Mouse (Mus musculus) layer of hippocampus, adult 18-20 months (tissue): ENCODE data around the gene Tjp3. TPM values are rescaled to one million over a fixed set of nuclear protein-coding genes. Genes with fewer than 3 reads are reported as not detected.

ENCODE experiments used
- DNase-seq, 2 experiments: peaks; one replicate each; pipeline ENCODE4 v3.0.0; 2022; ENCODE audit warnings: low spot score in 2 of 2
- total RNA-seq, 2 experiments: library from RNA; stranded (reverse); gene quantifications; 2 replicates each; pipeline ENCODE4 v1.2.3; 2021

The Tjp3 gene
- total RNA-seq, 2 experiments from 2014 or later, result 0.62 to 1.7 TPM

DNA sequence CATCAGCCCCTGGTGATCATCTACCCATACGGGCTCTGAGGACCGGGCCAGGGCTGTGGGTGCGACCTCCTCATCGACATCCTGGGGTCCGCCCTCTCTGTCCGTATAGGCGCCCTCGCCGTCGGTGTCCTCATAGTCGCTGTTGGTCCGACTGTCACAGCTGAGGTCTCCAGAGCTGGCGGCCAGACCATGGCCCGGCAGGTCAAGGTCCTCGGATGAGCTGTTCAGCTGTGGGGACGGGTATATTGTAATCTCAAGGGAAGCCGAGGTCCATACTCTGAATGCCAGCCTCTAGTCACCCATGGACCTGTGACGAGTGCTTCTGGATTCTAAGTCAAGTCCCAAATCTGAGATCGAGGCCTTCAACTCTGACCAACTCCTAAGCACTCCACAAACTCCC is 17.5 kb downstream of the Tjp3 start:
- no peak for DNase-seq

DNA sequence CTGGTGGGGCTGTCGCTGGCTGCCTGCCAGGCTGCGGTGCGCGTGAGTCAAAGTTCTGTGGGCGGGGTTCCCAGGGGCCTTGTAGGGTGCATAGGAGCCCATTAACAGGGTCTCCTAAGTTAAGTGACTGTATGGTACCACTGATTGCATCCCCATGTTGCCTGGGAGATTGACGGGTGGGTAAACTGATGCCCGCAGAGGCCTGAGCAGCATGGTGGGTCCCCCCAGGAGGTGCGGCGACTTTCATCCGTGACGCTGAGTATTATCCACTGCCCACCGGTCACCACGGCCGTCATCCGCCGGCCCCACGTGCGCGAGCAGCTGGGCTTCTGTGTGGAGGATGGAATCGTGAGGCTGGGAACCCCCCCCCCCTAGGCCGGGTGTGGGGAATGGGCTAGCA is 19.0 kb downstream of the Tjp3 start:
- no peak for DNase-seq

DNA sequence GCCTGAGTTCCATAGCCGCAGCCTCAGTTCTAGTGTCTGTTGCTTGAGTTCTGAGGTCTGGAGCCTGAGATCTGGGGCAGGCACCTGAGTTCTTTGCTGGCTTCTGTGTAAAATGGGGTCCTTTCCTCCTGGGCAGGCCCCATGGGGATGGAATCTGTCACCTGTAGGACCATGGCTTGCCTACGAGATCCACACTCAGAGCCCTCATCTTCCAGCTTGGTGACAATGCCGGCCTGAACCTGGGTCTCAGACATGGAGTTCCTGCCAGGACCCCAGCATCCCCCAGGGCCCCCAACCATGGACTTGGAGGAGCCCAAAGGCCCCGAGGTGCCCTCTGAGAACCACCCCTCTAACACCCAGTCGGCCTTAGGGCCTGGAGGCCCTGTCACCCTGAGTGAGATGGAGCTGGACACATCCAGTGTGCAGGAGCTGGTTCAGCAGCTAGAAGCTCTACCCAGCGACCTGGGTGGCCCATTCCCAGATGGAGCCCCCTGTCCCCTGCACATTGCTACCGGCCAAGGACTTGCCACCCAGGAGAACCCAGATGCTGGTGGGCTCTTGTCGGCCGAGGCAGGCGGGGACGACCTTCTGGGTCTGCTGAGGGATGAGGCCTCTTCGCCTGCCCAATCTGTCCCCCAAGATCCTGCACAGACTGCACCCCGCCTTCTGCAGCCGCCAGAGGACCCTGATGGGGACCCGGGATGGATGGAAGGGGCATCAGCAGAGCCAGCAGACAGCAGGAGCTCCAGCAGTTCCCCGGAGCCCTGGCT is 22.6 kb downstream of the Tjp3 start:
- no peak for DNase-seq

DNA sequence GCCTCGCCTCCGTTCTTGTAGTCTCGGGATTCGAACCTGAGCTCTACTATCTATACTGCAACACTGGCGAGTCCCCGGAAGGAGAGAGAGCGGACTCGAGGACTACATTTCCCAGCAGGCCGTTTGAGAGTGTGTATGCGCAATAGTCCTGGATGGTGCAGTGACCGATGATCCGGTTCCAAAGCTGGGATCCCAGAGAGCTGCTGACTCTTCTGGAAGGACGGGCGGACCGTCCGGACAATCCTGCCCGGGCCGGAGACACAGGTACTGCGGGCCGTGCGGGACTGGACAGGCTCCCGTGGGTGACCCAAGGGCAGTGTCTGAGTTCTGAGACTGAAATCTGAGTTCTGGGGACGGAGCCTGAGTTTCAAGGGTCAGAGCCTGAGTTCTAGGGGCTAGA is 23.3 kb downstream of the Tjp3 start:
- peak; percentile 78 to 92 for DNase-seq

DNA sequence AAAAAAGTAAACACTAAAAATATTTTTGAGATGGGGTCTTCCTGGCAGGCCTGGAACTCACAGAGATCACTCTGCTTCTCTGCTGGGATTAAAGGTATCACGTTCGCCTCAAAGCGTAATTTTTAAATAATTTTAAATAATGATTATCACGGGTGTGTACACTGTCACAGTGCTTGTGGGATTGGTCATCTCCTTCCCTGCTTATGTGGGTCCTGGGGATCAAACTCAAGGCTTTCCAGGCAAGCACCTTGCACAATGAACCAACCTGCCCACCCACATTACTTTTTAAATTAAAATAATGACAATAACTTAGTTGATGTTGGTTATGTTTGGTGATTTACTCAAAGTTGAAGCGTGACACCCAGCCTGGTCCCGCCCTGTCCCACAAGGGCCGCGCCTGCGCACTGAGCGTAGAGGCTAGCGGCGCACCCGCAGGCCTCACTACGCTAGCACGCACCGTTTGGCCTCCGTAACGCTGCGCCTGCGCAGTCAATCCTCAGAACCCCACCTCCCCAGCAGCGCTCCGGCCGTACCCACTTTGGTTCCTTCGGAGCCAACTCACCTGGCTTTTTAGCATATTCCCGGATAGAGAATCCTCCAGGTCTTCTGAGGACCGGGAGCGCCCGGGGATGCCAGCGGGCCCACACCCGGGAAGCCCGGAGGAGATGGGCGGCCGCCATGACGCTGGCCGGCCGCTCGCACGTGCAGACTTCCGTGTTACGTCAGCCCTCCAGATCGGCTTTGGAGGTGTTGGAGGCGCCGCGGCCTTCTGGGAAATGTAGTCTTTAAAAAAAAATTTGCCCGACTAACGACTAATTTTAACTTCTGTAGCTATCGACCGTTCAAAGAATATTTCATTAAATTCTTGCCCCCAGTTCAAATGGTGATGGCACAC is 24.9 kb downstream of the Tjp3 start, which contains the start of the genes Mrpl54 and Apba3:
TSS of gene Mrpl54 (minus strand) at position 724 of the 895 bp plus-strand sequence.
TSS of gene Apba3 (plus strand) at position 750 of the 895 bp plus-strand sequence.
- peak; percentile 93 to 97 for DNase-seq

DNA sequence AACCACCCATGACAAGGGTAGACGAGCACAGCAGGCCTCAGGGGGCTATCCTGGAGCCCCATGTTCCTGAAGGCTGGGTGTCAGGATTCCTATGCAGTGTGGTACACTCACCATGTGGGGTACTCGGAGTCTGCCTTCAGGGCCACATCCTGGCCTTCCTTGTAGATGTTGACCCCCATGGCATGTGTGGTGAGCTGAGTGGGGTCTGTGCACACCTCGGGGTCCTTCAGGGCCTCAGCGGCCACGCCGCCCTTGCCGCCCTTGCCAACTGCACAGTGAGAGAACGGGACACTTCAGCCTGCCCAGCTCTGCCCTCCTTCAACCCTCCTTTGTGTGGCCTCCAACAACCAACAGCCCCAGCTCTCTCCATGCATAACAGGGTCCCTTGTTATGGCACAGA is 25.8 kb downstream of the Tjp3 start:
- DNase-seq, result no peak

DNA sequence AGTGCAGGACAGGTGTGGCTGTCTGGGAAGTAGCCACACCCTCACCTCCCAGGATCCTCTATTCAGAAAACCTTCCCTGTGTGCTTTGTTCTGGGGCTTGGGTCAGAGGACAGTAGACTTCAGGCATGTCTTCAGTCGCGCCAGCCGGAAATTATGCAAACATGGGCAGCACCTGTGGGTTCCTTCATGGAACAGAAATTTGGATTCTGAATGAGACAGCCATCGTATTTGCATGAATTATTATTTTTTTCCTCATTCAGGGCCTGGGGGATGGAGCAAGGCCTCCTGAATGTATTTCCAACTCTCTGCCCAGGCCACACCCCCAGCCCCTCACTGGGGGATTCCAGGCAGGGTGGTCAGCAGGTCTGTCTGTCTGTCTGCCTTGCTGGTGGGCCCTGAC is 30.4 kb downstream of the Tjp3 start:
- no peak for DNase-seq

DNA sequence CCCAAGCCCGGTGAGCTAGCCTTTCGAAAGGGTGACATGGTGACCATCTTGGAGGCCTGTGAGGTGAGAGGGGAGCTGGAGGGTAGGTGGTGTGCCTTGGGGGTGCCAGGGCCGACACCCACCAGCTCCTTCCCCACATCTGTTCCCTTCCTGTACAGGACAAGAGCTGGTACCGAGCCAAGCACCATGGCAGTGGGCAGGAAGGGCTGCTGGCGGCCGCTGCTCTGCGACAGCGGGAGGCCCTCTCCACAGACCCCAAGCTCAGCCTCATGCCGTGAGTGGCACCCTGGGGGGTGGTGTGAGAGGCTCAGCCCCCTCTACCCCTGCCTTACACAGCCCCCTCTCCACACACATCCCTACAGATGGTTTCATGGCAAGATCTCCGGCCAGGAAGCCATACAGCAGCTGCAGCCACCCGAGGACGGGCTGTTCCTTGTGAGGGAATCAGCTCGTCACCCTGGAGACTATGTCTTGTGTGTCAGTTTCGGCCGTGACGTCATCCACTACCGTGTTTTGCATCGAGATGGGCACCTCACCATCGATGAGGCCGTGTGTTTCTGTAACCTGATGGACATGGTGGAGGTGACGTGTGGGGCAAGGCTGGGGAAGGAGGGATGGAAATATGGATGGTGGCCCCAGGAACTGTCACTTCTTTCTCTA is 32.0 kb downstream of the Tjp3 start:
- DNase-seq, result peak in 1 of 2 experiments; percentile 51

DNA sequence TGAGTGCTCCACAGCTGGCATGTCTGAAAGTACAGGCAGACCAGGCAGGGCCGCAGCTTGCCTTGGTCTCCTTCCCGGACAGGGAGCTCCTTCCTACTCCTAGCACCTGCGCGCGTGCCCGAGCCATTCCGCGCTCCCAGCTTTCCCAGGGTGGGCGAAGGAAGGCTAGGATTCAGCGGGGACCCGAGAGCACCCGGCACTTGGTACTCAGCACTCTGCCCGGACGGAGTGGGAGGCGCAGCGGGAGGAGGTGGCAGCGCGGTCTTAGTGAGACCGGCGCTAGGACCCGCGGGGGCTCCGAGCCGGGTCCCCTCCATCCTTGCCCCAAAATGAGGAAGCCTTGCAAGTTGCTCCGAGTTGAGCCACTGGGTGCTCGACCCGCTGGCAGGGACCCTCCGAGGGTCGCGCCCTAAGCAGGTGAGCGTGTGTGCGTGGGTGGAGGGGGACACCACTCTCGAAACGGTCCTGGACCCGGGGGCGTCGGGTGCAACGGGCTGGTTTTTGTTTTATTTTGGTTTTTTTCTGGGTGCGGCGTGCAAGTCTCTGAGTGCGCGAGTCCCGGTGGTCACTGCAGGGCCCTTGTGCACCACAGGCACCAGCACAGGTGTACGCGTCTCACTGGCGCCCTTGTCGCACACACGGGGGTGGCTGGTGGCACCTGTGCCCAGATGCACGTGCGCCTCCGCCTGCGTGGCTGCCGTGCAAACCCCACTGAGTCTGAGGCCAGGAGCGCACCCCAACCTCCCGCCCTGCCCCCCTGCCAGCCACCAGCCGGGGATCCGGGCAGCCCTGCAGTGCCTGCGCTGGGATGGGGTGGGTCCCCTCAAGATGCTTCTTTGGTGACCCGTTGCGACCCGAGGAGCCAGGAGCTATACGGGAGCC is 34.0 kb downstream of the Tjp3 start:
- peak in 1 of 2 experiments; percentile 51 for DNase-seq

DNA sequence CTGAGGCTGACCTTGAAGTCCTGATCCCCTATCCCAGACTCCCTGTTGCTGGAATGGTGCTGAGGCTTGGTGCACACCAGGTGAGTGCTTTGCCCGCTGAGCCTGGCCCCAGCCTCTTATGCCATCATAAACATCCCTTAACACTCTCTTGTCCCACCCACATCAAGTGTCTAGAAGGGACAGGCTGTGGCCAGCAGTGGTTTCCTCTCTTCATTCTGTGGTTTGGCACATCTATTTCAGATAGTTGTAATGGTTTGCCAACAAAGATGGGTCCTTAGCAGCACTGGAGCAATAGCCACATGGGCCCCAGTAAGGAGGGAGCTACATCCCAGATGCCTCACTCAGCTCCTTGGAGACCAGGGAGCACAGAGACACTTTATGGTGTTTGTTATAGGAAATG is 36.5 kb downstream of the Tjp3 start:
- no peak for DNase-seq

DNA sequence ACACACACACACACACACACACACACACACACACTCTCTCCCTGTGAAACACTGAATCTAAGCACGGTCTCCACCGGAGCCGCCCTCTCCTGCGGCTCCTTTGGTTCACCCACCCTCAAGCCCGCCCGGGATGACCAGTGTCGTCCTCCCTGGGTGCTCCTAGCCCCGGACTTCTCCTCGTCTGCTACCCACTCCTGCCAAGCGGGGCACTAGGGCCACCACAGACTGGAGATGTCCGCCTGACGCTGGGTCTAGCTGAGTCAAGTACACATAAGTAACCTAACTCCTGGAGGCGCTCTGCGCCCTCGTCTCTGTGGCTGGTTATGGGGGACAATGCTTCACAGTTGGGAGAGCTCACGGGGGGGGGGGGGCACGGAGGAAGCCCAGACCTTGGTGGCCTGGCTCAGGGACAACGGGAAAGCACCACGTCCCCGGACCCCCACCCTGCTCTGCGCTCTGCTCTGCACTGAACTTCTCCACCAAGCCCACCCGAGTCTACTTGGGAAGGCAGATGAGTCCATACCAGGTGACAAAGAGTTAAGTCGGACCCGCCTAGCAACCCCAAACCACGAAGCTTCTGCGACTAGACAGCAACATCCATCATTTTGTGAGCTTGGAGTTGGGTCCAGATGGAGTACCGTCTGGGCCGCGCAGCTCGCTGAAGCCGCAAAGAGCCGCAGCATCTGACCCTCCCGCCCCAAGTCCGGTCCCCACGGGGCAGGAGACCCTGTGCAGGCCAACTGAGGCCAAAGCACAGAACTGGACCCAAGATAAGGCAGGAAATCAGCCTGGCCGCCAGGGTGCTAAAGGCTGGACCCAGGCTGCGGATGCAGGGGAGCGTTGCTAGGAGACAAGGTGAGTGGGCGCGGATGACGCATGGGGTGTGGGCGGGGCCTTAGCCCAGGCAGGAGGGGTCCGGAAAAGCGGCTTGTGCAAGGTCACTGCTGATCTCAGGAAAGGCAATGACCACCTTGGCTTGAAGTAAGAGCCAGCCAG is 38.7 kb downstream of the Tjp3 start, which contains the start of gene Matk:
TSS of gene Matk (plus strand) at position 512 of the 996 bp plus-strand sequence.
- DNase-seq, result peak; percentile 90 to 94

DNA sequence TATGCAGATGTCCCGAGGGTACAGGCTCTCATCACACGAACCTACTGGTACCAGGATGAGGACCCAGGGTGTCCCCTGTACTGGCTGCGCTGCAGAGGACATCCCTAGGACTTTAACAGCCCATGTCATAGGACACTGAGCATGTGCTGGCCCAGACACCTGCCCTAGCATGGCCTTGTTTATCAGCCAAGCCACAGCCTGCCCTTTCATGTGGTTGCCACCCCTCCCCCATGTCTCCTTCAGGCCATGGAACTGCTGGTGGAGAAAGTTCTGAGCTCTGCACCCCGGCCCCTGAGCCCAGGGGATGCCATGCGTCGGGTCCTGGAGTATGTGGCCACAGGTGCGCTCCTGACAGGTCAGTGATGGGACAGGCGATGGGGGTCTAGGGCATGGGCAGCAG is 41.9 kb downstream of the Tjp3 start:
- DNase-seq, result no peak

DNA sequence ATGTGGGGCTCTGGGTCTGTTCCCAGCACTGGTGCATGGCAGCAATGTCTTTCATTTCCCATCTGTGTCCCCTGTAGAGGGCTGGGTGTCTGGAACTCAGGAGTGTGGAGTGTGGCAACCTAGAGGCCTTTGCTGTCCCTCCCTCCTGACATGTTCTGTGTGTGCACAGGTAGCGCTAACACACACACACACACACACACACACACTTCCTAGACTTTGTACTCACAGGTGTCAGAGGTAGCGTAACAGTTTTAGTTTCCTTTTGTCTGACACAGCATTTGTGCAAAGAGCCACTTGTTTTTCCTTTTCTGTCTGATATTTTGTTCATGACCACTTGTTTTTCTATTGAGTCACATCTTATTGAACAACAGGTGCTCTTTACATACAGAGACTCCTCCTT is 43.6 kb downstream of the Tjp3 start:
- no peak for DNase-seq

DNA sequence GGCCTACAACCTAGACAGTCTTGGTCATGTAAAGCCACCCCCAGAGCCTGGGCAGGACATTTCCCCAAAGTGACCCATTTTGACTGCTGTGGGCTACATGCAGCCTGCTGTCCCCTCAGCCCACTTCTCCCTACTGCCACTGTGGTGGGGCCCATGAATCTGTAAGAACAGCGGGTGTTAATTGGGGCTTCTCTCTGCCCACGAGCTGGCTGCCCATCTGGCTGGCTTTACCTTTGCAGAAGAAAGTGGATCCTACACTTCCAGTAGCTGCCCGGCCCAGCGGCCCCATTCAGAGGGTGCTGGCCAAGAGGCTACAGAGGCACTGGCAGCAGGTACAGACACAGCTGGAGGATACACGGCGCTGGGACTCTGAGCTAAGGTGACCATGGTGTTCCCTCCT is 46.2 kb downstream of the Tjp3 start:
- DNase-seq, result no peak

DNA sequence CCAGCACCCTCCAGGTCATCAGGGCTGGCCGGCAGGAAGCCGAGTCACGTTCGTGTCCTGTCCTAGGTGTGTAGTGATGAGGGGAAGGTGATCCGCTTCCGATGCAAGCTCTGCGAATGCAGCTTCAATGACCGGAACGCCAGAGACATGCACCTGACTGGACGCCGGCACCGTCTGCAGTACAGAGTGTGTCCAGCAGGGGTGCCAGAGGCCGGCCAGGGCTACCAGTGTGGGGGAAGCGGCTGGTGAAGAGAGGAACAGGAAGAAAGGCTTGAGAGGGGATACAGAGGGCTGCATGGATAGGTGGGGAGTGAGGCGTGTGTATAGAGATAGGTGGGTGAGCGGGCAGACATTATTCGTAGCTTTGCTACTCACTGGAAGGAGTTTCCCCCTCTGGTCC is 46.8 kb downstream of the Tjp3 start:
- DNase-seq, result peak in 1 of 2 experiments; percentile 71

DNA sequence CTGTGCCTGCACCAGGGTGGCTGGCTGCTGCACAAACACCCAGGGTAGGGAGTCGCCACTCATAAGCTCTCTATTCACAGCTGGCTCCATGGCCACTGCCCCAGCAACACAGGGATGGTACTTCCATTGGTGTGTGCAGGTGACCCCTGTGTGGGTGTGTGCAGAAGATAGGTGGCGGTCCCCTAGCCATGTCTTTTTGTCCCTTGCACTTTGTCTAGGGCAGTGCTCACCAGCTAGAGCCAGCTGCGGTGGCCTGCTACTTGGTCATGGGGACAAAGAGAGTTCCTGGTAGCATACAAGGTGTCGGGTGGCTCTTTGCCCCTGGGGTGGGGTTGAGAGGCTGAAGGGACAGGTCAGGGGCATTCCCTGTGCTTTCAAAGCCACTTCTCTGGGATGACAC is 47.2 kb downstream of the Tjp3 start:
- DNase-seq, result no peak

DNA sequence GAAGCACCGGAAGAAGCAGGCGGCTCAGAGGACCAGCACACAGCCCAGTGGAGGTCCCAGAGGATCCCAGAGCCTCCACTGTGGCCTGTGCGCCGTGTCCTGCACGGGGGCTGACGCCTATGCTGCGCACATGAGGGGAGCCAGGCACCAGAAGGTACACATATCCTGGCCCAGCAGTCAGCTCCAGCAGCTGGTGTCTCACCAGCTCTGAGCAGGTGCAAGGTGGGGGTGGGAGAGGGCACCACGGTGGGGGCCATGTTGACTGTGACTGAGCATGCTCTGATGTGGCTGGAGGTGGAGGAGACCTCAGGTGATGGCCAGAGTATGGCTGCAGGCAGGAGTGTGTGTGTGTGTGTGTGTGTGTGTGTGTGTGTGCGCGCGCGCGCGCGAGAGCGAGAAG is 49.4 kb downstream of the Tjp3 start:
- DNase-seq, result no peak

DNA sequence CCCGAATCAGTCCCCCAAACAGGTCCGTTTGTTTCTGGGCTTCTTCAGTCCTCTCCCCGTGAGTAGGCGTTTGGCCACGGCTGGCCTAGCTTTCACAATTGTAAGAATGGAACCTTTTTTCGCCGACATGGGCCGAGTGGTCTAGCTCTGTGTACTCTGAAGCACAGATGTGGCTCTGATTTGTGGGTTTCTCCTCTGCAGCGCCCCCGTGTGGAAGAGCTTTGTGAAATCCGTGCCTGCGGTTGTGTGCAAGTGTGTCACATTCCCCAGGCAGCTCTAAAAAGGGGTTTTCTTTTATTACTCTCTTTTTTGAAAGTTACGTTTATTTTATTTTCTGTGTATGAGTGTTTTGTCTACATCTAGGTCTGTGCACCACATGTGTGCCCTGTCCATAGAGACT is 50.5 kb downstream of the Tjp3 start:
- DNase-seq, result peak in 1 of 2 experiments; percentile 82

DNA sequence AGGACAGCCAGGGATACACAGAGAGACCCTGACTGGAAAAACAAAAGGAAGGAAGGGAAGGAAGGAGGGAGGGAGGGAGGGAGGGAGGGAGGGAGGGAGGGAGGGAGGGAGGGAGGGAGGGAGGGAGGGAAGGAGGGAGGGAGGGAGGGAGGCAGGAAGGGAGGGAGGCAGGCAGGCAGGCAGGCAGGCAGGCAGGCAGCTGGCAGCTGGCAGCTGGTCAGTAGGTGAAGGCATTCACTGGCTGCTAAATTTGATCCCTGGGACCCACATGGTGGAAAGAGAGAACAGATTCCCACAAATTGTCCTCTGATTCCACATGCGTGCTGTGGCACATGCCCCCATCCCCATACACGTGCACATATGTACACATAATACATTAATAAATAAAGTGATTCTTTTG is 52.8 kb downstream of the Tjp3 start:
- DNase-seq, result no peak
